Mouse (Mus musculus): ENCODE data around the gene Spc24. TPM values are rescaled to one million over a fixed set of nuclear protein-coding genes. Genes with fewer than 3 reads are reported as not detected.

Gene Spc24
- polyA plus RNA-seq, 1 experiment: 22.6 TPM

DNA sequence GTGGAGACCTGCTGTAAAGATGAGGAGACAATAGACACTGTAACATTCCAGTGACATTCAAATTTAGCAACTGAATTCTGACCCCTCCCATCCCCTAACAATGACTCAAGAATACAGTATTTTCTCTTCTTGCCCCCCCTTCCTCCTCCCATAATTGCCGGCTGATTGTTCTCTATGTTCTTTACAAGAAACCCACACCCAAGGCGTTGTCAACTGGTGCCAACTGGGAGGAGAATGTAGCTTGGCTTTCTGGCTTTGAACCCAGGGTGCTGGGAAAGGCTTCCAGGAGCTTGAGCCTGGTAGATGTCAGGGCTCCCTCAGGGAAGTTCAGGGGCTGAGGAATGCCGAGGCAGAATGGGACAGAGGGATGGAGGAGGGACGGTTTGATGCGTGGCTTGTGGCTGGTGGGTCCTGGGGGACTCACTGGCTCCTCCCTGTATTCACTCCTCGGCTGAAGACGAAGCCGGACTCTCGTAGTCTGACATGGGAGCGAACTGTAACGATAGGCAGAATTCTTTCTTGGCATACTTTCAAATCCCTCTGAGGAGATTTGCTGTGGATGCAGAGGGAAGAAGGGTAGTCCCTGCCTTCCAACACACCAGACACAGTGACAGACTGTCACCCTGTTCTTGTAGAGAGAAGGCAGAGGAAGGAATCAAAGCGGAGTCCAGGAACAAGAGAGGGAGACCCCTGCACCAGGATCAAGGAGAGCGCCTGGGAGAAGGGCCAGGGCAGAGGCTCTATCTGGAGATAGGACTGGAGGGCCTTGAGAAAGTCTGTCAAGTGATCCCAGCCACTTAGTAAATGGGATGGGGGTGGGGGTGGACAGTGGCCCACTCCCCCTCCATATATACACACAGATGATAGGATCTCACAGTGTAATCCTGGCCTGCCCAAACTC is 8.7 kb upstream of the Spc24 start:
- H3K36me3 ChIP-seq (ENCODE audit: control insufficient read depth, insufficient read depth, low read length): peaks cover 3% of the 10 kb centered on the region; the same call in 1 of the 2 replicates
- 68% methylated on average over 13 of the region's 13 CpGs for WGBS
- TF ChIP-seq POLR2A (IDR thresholded peaks at IDR 0.05; ENCODE audit: low read depth, low read length) (no peak), CTCF (IDR thresholded peaks at IDR 0.05; ENCODE audit: extremely low read depth, insufficient read length, insufficient replicate concordance, low read depth, low read length) (no peak)
- no peak overlapping the region for H3K4me3 ChIP-seq (ENCODE audit: low read depth, low read length)
- H3K27ac ChIP-seq (ENCODE audit: insufficient read depth, low read depth, low read length): peak overlapping the region; percentile 21; the same call in 1 of the 2 replicates
- peaks cover 9% of the 10 kb centered on the region for H3K4me1 ChIP-seq (ENCODE audit: control insufficient read depth, insufficient read depth, insufficient read length, low read length)
- H3K27me3 ChIP-seq (ENCODE audit: control insufficient read depth, insufficient read depth, low read length): no peaks in the 10 kb centered on the region

DNA sequence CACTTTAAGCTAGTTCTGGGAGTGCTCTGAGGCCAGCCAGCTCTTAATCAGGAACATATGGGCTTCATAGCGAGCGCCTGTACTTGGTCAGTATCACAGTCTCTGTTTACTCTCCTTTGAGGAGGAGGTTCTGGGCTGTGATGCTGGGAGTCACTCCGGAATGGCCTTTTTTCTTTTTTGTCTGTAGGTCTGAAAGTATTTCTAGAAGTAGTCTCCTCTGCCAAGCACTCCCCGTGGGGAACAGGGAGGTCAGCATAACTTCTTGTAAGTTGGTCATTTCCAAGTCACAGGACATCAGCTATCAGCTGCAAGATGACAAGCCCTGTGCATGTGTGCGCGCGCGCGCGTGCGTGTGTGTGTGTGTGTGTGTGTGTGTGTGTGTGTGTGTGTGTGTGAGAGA is 7.8 kb upstream of the Spc24 start:
- H3K27ac ChIP-seq (ENCODE audit: insufficient read depth, low read depth, low read length): peak overlapping the region; percentile 21; the same call in 1 of the 2 replicates
- H3K36me3 ChIP-seq (ENCODE audit: control insufficient read depth, insufficient read depth, low read length): peaks cover 3% of the 10 kb centered on the region; the same call in 1 of the 2 replicates
- no peaks in the 10 kb centered on the region for H3K27me3 ChIP-seq (ENCODE audit: control insufficient read depth, insufficient read depth, low read length)
- 68% methylated on average over 11 of the region's 11 CpGs for WGBS
- no peak overlapping the region for H3K4me3 ChIP-seq (ENCODE audit: low read depth, low read length)
- peaks cover 9% of the 10 kb centered on the region for H3K4me1 ChIP-seq (ENCODE audit: control insufficient read depth, insufficient read depth, insufficient read length, low read length)
- TF ChIP-seq POLR2A (IDR thresholded peaks at IDR 0.05; ENCODE audit: low read depth, low read length) (no peak), CTCF (IDR thresholded peaks at IDR 0.05; ENCODE audit: extremely low read depth, insufficient read length, insufficient replicate concordance, low read depth, low read length) (no peak)

DNA sequence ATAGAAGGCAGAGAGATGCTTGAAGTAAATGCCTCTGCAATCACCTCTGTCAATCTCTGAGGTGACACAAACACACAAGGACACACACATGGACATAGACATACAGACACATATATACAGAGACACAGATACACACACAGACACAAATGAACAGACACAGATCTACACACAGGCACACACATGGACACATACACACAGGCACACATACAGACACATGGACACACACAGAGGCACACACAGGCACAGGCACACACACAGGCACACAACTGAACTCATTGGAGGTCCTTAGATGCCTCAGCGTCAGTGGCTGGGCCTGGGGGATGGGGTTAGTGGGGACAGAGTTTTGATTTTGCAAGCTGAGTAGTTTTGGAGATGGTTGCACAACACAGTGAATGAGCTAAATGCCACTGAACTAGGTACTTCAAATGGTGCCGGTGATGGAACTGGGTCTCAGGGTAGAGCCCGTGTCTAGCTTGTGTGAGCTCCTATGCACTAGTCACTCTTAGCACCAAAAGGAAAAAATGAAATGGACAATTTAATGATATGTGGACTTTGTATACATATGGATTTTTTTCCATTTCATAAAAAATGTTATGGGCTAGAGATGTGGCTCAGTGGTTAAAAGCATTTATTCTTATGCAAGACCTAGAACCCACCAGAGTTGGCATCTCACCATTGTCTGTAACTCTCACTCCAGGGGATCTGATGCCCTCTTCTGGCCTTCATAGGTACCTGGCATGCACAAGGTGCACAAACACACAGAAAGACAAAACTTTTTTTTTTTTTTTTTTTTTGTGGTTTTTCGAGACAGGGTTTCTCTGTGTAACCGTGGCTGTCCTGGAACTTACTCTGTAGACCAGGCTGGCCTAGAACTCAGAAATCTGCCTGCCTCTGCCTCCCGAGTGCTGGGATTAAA is 4.2 kb upstream of the Spc24 start:
- Histone ChIP-seq H3K36me3 (ENCODE audit: control insufficient read depth, insufficient read depth, low read length) (0 out of 2 replicates have a peak, but pooled peaks cover 2% of the 10 kb centered on the region), H3K27ac (ENCODE audit: insufficient read depth, low read depth, low read length) (no peak overlapping the region), H3K4me3 (ENCODE audit: low read depth, low read length) (no peak overlapping the region), H3K27me3 (ENCODE audit: control insufficient read depth, insufficient read depth, low read length) (no peaks in the 10 kb centered on the region), H3K4me1 (ENCODE audit: control insufficient read depth, insufficient read depth, insufficient read length, low read length) (peaks cover 13% of the 10 kb centered on the region)
- 88% methylated on average over 6 of the region's 6 CpGs for WGBS
- TF ChIP-seq CTCF (IDR thresholded peaks at IDR 0.05; ENCODE audit: extremely low read depth, insufficient read length, insufficient replicate concordance, low read depth, low read length): no peak
- TF ChIP-seq POLR2A (IDR thresholded peaks at IDR 0.05; ENCODE audit: low read depth, low read length): no peak

DNA sequence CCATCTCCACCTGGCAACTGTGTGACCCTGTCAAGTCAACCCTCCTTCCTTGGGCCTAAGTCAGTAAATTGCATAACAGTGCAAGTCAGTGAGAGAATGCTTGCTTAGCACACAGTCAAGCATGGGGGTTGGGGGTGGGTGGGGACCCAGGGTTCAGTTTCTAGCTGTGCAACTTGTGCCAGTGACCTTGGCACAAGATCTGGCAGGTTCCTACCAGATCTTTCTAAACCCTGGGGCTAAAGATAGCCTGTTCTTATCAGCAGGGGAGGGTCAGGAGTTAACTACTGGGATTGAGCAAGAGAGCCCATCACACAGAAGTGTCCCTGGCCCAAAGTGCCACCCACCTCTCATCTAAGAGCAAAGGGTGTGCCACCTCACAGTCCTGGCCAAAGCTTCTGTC is 2.0 kb upstream of the Spc24 start:
- Histone ChIP-seq H3K4me3 (ENCODE audit: low read depth, low read length) (no peak overlapping the region), H3K36me3 (ENCODE audit: control insufficient read depth, insufficient read depth, low read length) (no peaks in the 10 kb centered on the region), H3K4me1 (ENCODE audit: control insufficient read depth, insufficient read depth, insufficient read length, low read length) (0 out of 2 replicates have a peak, but pooled peaks cover 6% of the 10 kb centered on the region), H3K27me3 (ENCODE audit: control insufficient read depth, insufficient read depth, low read length) (no peaks in the 10 kb centered on the region), H3K27ac (ENCODE audit: insufficient read depth, low read depth, low read length) (no peak overlapping the region)
- TF ChIP-seq POLR2A (IDR thresholded peaks at IDR 0.05; ENCODE audit: low read depth, low read length): no peak
- TF ChIP-seq CTCF (IDR thresholded peaks at IDR 0.05; ENCODE audit: extremely low read depth, insufficient read length, insufficient replicate concordance, low read depth, low read length): no peak

DNA sequence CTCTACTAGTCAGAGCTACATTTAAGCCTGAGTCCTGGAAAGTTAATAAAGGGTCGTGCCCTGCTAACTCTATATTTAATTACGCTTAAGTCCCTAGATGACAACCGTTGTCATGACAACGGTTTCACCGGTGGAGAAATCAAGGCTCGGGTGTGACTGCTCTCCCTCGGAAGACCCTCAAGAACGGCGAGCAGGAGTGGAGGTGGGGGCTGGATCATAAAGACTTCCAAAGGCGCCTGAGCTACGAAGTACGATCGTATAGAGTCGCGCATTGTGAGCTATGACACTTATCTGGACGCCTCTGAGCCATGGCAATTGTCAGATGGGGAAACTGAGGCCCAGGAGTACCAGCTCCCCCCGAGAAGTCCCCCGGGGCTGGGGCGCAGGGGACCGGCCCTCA is 385 bp downstream of the Spc24 start:
- 1% methylated on average over 20 of the region's 20 CpGs for WGBS
- H3K4me3 ChIP-seq (ENCODE audit: low read depth, low read length): peak overlapping the region; percentile 73
- no peak for TF ChIP-seq CTCF (IDR thresholded peaks at IDR 0.05; ENCODE audit: extremely low read depth, insufficient read length, insufficient replicate concordance, low read depth, low read length)
- no peak for TF ChIP-seq POLR2A (IDR thresholded peaks at IDR 0.05; ENCODE audit: low read depth, low read length)
- H3K27me3 ChIP-seq (ENCODE audit: control insufficient read depth, insufficient read depth, low read length): no peaks in the 10 kb centered on the region
- H3K36me3 ChIP-seq (ENCODE audit: control insufficient read depth, insufficient read depth, low read length): no peaks in the 10 kb centered on the region
- 0 out of 2 replicates have a peak, but pooled peaks cover 6% of the 10 kb centered on the region for H3K4me1 ChIP-seq (ENCODE audit: control insufficient read depth, insufficient read depth, insufficient read length, low read length)
- no peak overlapping the region for H3K27ac ChIP-seq (ENCODE audit: insufficient read depth, low read depth, low read length)

DNA sequence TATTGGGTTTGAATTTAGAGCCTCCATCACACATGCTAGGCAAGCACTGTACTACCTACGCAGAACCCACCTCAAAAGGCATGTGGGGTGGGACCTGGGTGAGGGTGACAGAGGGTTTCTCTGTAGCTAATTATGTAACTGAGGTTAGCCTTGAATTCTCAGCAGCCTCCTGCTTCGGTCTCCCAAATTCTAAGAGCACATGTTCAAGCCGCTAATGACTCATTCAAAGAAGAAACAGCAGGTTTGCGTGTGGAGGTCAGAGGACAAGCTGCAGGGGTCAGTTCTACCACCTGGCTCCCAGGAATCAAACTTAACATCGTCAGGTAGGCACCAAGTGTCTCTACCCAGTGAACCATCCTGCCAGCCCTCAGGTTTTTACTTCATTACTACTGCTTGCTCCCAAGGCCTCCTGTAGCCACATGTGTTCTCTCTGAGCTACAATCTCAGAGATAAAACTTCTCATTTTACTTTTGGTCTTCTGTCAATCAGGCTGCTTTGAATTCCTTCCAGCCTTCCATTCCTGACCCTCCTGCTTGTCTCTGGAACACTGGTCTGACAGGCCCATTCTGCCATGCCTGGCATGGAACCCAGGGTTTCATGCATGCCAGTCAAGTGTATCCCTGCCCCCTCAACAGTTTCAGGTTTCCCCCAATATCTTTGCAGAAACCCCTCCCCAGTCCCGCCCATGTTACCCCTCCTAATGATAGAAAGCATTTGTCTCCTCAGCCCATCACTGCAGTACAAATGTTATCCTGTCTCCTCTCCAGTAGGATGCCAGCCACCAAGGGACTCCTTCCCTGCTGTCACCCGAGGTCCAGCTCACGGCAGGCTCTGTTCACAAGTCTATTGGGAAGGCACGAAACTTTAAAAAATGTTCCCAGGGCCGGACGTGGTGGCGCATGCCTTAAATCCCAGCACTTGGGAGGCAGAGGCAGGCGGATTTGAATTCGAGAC is 1.2 kb downstream of the Spc24 start:
- Histone ChIP-seq H3K4me3 (ENCODE audit: low read depth, low read length) (peak overlapping the region; percentile 29), H3K27me3 (ENCODE audit: control insufficient read depth, insufficient read depth, low read length) (no peaks in the 10 kb centered on the region), H3K27ac (ENCODE audit: insufficient read depth, low read depth, low read length) (no peak overlapping the region), H3K36me3 (ENCODE audit: control insufficient read depth, insufficient read depth, low read length) (no peaks in the 10 kb centered on the region), H3K4me1 (ENCODE audit: control insufficient read depth, insufficient read depth, insufficient read length, low read length) (peaks cover 9% of the 10 kb centered on the region)
- 51% methylated on average over 14 of the region's 14 CpGs for WGBS
- TF ChIP-seq POLR2A (IDR thresholded peaks at IDR 0.05; ENCODE audit: low read depth, low read length): no peak
- no peak for TF ChIP-seq CTCF (IDR thresholded peaks at IDR 0.05; ENCODE audit: extremely low read depth, insufficient read length, insufficient replicate concordance, low read depth, low read length)
